Mouse (Mus musculus) CH12.LX (cell line): ENCODE results near the gene Fam72a. TPM values are rescaled to one million over a fixed set of nuclear protein-coding genes. Genes with fewer than 3 reads are reported as not detected.

ENCODE experiments used
- DNase-seq: peaks from one replicate; pipeline ENCODE4 v3.0.0-alpha.2; 2013; ENCODE audit errors: extremely low read depth
- H3K27ac ChIP-seq: 2 replicates; pipeline ENCODE4 v1.5.1; 2012; ENCODE audit warnings: low read depth, mild to moderate bottlenecking, control low read depth, moderate library complexity; ENCODE audit not compliant: insufficient read depth
- H3K27me3 ChIP-seq: replicated peaks from 2 replicates; pipeline ENCODE3; 2012; ENCODE audit warnings: inconsistent platforms
- H3K36me3 ChIP-seq, 2 experiments: replicated peaks in 1 of 2; 2 replicates each; pipeline versions ENCODE3 to v1.6.1; 2012; ENCODE audit warnings: inconsistent platforms in 1 of 2, low read length in 1 of 2, mild to moderate bottlenecking in 1 of 2, mixed read lengths in 1 of 2, moderate library complexity in 1 of 2; ENCODE audit not compliant: control insufficient read depth in 1 of 2, insufficient read depth in 1 of 2
- H3K4me1 ChIP-seq, 2 experiments: 2 replicates each; pipeline ENCODE4 v1.6.1; 2012; ENCODE audit warnings: inconsistent platforms in 1 of 2, moderate library complexity in 1 of 2; ENCODE audit not compliant: insufficient read depth in 2 of 2, control insufficient read depth in 1 of 2
- H3K4me2 ChIP-seq: 2 replicates; pipeline ENCODE4 v1.6.1; 2012; ENCODE audit warnings: low read depth, mild to moderate bottlenecking, control low read depth; ENCODE audit not compliant: poor library complexity, insufficient read depth, severe bottlenecking
- H3K4me3 ChIP-seq, 3 experiments: fragments of 150-350 bp in 1 of 3; sonication (generic) in 1 of 3; replicated peaks in 1 of 3; 2 replicates each; pipeline versions ENCODE3 to v1.5.1; 2011 to 2012; ENCODE audit warnings: low read depth in 2 of 3, low read length in 2 of 3, mild to moderate bottlenecking in 2 of 3, moderate library complexity in 2 of 3, control low read depth in 1 of 3, improper control_type of control experiment in 1 of 3, inconsistent platforms in 1 of 3, mixed read lengths in 1 of 3; ENCODE audit not compliant: poor library complexity in 1 of 3
- H3K79me2 ChIP-seq: replicated peaks from 2 replicates; pipeline ENCODE4 v1.6.1; 2012; ENCODE audit warnings: mild to moderate bottlenecking, moderate library complexity; ENCODE audit not compliant: control insufficient read depth, poor library complexity, insufficient read depth, severe bottlenecking; ENCODE audit errors: extremely low read depth
- H3K9ac ChIP-seq: 2 replicates; pipeline ENCODE4 v1.6.1; 2012; ENCODE audit warnings: low read depth, mild to moderate bottlenecking, control low read depth, moderate library complexity; ENCODE audit not compliant: insufficient read depth
- H3K9me3 ChIP-seq: replicated peaks from 2 replicates; pipeline ENCODE3; 2012; ENCODE audit warnings: low read length, inconsistent platforms, mixed read lengths
- BHLHE40 ChIP-seq: IDR thresholded peaks from 2 replicates; pipeline ENCODE4 v1.6.1; 2011; ENCODE audit warnings: mild to moderate bottlenecking, low read depth, low read length, improper control_type of control experiment
- CTCF ChIP-seq, 2 experiments: IDR thresholded peaks in 1 of 2; conservative IDR thresholded peaks in 1 of 2; 2 replicates each; pipeline ENCODE4 v1.5.1; 2011 to 2012; ENCODE audit warnings: low read depth in 2 of 2, low read length in 2 of 2, improper control_type of control experiment in 1 of 2, inconsistent platforms in 1 of 2, mild to moderate bottlenecking in 1 of 2, moderate library complexity in 1 of 2
- E2F4 ChIP-seq: IDR thresholded peaks from 2 replicates; pipeline ENCODE4 v1.6.1; 2011; ENCODE audit warnings: low read depth, low read length, improper control_type of control experiment; ENCODE audit not compliant: insufficient replicate concordance
- ETS1 ChIP-seq: conservative IDR thresholded peaks from 2 replicates; pipeline ENCODE4 v1.6.1; 2012; ENCODE audit warnings: low read depth, mild to moderate bottlenecking, inconsistent platforms, low read length, improper control_type of control experiment, moderate library complexity
- GABPA ChIP-seq: IDR thresholded peaks from 2 replicates; pipeline ENCODE4 v1.6.1; 2012; ENCODE audit warnings: low read depth, low read length, improper control_type of control experiment, inconsistent platforms; ENCODE audit not compliant: insufficient replicate concordance
- JUN ChIP-seq: IDR thresholded peaks from 2 replicates; pipeline ENCODE4 v1.6.1; 2011; ENCODE audit warnings: low read depth, mild to moderate bottlenecking, low read length, improper control_type of control experiment, moderate library complexity; ENCODE audit not compliant: insufficient read depth
- JUND ChIP-seq: conservative IDR thresholded peaks from 2 replicates; pipeline ENCODE4 v1.6.1; 2011; ENCODE audit warnings: low read depth, low read length, improper control_type of control experiment
- MYC ChIP-seq: IDR thresholded peaks from 2 replicates; pipeline ENCODE4 v1.6.1; 2011; ENCODE audit warnings: low read depth, mild to moderate bottlenecking, improper control_type of control experiment, low read length
- NRF1 ChIP-seq: IDR thresholded peaks from 2 replicates; pipeline ENCODE4 v1.6.1; 2014; ENCODE audit warnings: low read depth, mild to moderate bottlenecking, inconsistent platforms, low read length, improper control_type of control experiment, moderate library complexity
- POLR2AphosphoS2 ChIP-seq: IDR thresholded peaks from 2 replicates; pipeline ENCODE4 v1.6.1; 2011; ENCODE audit warnings: low read depth, low read length, improper control_type of control experiment
- RAD21 ChIP-seq: IDR thresholded peaks from 2 replicates; pipeline ENCODE4 v1.6.1; 2011; ENCODE audit warnings: low read depth, mild to moderate bottlenecking, low read length, improper control_type of control experiment, moderate library complexity
- SMC3 ChIP-seq: IDR thresholded peaks from 2 replicates; pipeline ENCODE4 v1.6.1; 2011; ENCODE audit warnings: low read depth, low read length, improper control_type of control experiment
- TBP ChIP-seq: conservative IDR thresholded peaks from 2 replicates; pipeline ENCODE4 v1.6.1; 2011; ENCODE audit warnings: low read depth, low read length, improper control_type of control experiment
- TCF12 ChIP-seq: IDR thresholded peaks from 2 replicates; pipeline ENCODE4 v1.6.1; 2014; ENCODE audit warnings: low read depth, mild to moderate bottlenecking, inconsistent platforms, low read length, improper control_type of control experiment
- UBTF ChIP-seq: IDR thresholded peaks from 2 replicates; pipeline ENCODE4 v1.6.1; 2012; ENCODE audit warnings: low read depth, mild to moderate bottlenecking, inconsistent platforms, low read length, improper control_type of control experiment, moderate library complexity
- ZKSCAN1 ChIP-seq: IDR thresholded peaks from 2 replicates; pipeline ENCODE4 v1.6.1; 2012; ENCODE audit warnings: low read depth, inconsistent platforms, low read length, improper control_type of control experiment, borderline replicate concordance
- ZMIZ1 ChIP-seq: IDR thresholded peaks from 2 replicates; pipeline ENCODE4 v1.6.1; 2012; ENCODE audit warnings: low read depth, mild to moderate bottlenecking, inconsistent platforms, low read length, improper control_type of control experiment
- dilution Hi-C: fragments of 300-500 bp; cut with MboI; formaldehyde crosslinking; loops from 2 replicates; pipeline ENCODE4 v1.14.3; 2020; ENCODE audit warnings: low sequenced_read_pairs; ENCODE audit not compliant: extremely low pct_unique_long_range_greater_than_20kb, extremely low pct_ligation_motif_present
- in situ Hi-C: fragments of 300-500 bp; cut with MboI; formaldehyde crosslinking; loops from 3 replicates; pipeline ENCODE4 v1.14.3; 2019; ENCODE audit warnings: low sequenced_read_pairs, low pct_ligation_motif_present, low pct_unique_long_range_greater_than_20kb, mixed read lengths
- polyA plus RNA-seq: library from polyadenylated mRNA; unstranded; fragments of >175 nt; gene quantifications from 2 replicates; pipeline ENCODE4 v1.2.1, GENCODE M21; 2012; ENCODE audit warnings: low read depth; ENCODE audit not compliant: insufficient read length
- total RNA-seq, 2 experiments: library from RNA; depleted of rRNA; stranded (reverse); fragments of 300-350 nt in 1 of 2; fragments of >200 nt in 1 of 2; gene quantifications; 2 replicates each; pipeline ENCODE4 v1.2.3; 2012 to 2014

Gene Fam72a
- total and polyA plus RNA-seq, 3 experiments, result 10.5 to 22.4 (median 19.1) TPM

DNA sequence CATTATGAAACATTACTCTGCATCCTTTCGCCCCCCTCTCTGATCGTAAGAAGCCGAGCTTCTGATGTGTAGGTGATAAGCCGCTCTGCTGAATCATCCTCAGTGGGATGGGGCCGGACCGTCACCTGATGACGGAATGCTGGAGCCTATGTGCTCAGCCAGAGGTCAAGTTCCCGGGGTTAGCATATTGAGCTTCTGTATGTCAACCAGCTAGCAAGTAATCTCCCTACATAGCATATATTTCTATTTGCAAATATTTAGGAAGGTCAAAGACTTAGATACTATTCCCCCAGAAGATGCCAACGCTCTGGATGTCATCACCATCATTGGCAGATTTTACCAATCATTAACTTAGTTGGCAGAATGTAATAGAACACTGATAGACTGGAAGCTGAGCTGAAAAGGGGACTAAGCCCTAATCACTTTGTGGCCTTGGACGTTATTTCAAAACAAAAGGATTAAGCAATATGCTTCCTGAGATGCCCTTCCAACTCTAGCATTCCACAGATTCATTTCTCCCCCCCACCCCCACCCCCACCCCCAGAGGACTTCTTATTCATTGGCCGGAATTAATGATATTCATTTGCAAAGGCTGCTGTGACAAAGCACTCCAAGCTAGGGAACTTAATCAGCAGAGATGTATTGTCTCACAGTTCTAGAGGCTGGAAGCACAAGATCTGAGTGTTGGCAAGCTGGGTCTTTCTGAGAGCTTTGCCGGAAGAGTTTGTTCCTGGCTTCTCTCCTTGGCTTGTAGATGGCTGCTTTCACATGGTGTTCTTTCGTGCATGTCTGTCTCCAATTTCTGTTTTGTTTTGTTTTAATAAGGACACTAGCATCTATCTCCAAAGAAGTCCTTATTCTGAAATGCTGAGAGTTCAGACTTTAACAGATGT is 19.3 kb downstream of the Fam72a start:
- Histone ChIP-seq H3K9ac (no peak overlapping the region), H3K27me3 (no peaks in the 10 kb centered on the region), H3K9me3 (no peaks in the 10 kb centered on the region), H3K27ac (no peak overlapping the region), H3K4me2 (no peak overlapping the region), H3K36me3 (peaks cover 0 to 13% of the 10 kb centered on the region in 2 experiments), H3K79me2 (no peaks in the 10 kb centered on the region), H3K4me1 (peaks cover 2 to 11% of the 10 kb centered on the region in 2 experiments; a peak in 3 of 4 replicates), H3K4me3 (no peak overlapping the region)
- DNase-seq, result no peak
- no peak for TF ChIP-seq E2F4
- no peak for TF ChIP-seq ZMIZ1
- TF ChIP-seq JUN, result no peak
- TF ChIP-seq POLR2AphosphoS2, result no peak
- no peak for TF ChIP-seq ZKSCAN1
- TF ChIP-seq TCF12, result no peak
- TF ChIP-seq NRF1, result no peak
- TF ChIP-seq BHLHE40, result no peak
- TF ChIP-seq GABPA, result no peak
- no peak for TF ChIP-seq JUND
- no peak for TF ChIP-seq UBTF
- TF ChIP-seq CTCF (conservative IDR thresholded peaks at IDR 0.05 in 1 of 2, IDR thresholded peaks at IDR 0.05 in 1 of 2; ENCODE audit: low read depth in 2 of 2, low read length in 2 of 2), result no peak
- TF ChIP-seq MYC, result no peak
- in situ Hi-C loops, result no loop called here
- dilution Hi-C loops, result no loop called here

GRCm38 (mm10) chr1:131548494-131549365 is 21.0 kb downstream of the Fam72a start:
- H3K79me2 ChIP-seq, result no peaks in the 10 kb centered on the region
- peaks cover 2 to 7% of the 10 kb centered on the region in 2 experiments; a peak in 3 of 4 replicates for H3K4me1 ChIP-seq
- dilution Hi-C loops, result no loop called here
- no peak overlapping the region for H3K9ac ChIP-seq
- peaks cover 0 to 10% of the 10 kb centered on the region in 2 experiments for H3K36me3 ChIP-seq
- H3K27ac ChIP-seq, result no peak overlapping the region
- DNase-seq, result no peak
- in situ Hi-C loops, result no loop called here
- no peak overlapping the region for H3K4me3 ChIP-seq
- no peaks in the 10 kb centered on the region for H3K27me3 ChIP-seq
- no peak overlapping the region for H3K4me2 ChIP-seq
- TF ChIP-seq CTCF (conservative IDR thresholded peaks at IDR 0.05 in 1 of 2, IDR thresholded peaks at IDR 0.05 in 1 of 2; ENCODE audit: low read depth in 2 of 2, low read length in 2 of 2), result peak in 1 of 2 experiments; percentile 53; a peak in 2 of 4 replicates
- no peak for TF ChIP-seq TBP
- TF ChIP-seq RAD21, result peak; percentile 57
- peak; percentile 53 for TF ChIP-seq SMC3
- no peak for TF ChIP-seq ETS1
- H3K9me3 ChIP-seq, result peaks cover 6% of the 10 kb centered on the region
